Mouse (Mus musculus) left cerebral cortex, postnatal 14 days (tissue): ENCODE measurements around the gene Me3. TPM values are rescaled to one million over a fixed set of nuclear protein-coding genes. Genes with fewer than 3 reads are reported as not detected.
"Not testable (repeated sequence)": the region's sequence is repeated elsewhere in the genome, so short reads cannot be mapped to it uniquely, and the experiment has no call there.

Source experiments
- DNase-seq, 2 experiments: peaks; one replicate each; pipeline ENCODE4 v3.0.0; 2021 to 2022; ENCODE audit warnings: low spot score in 2 of 2, mixed read lengths in 1 of 2
- intact Hi-C: fragments of 180-260 bp; cut with DNase I; formaldehyde crosslinking; loops from one replicate; pipeline ENCODE4 v1.15.1; 2025
- total RNA-seq, 2 experiments: library from RNA; stranded (reverse); gene quantifications; 2 replicates each; pipeline ENCODE4 v1.2.3; 2021

The Me3 gene
- total RNA-seq, 2 experiments from 2014 or later, result 80.8 to 94.6 TPM

DNA sequence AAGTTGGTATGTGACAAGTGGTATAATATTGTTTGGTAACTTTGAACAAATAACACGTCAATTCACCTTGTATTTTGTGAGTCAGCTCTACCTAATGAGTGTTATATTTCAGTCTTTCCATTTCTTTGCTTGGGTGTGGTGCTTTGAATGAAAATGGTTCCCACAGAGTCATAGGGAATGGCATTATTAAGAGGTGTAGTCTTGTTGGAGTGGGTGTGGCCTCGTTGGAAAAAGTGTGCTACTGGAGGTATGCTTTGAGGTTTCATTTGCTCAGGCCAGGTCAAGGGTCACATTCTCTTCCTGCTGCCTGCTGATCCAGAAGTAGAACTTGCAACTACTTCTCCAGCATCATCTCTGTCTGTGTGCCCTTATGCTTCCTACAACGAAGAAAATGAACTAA is 84.0 kb downstream of the Me3 start:
- intact Hi-C loops, result no loop called here

DNA sequence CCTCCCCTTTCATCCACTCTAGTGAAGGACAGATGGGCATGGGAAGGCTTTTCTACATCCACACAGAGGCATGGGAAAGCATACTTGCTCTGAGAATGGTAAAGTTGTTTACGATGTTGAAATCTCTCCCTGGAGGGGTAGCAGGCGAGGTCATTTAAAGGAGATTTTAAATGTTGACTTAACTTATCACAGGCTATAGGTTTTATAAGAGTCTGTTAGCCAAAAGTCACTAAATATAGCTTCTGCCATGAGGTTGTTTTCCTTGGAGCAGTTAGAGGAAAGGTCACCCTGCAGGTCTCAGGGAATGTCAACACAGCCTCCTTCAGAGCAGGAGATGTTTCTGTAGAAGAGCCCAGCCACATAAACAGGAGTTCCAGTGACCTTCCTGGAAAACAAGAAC is 85.3 kb downstream of the Me3 start:
- DNase-seq, result no peak
- intact Hi-C loops, result no loop called here

More for the DNA sequence above, 84.0 kb downstream of the Me3 start:
- DNase-seq, result no peak

DNA sequence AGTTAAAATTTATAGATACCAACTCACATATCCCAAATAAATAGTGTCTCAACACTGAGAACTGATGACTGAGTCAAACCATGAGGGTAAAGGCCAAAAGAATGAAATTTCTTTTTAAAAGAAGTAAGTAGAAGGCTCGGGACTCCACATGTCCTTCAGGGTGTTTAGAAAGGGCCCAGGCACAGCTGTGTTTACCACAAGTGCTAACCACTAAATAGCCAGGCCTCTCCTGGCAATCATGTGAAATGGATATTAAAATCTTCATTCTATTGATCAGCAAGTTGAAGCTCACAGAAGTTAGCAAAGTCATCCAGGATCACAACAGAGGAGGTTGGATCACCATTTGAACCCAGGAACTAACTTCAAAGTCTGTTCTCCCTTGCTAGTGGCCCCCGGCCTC is 86.1 kb downstream of the Me3 start:
- no peak for DNase-seq
- intact Hi-C loops, result no loop called here

DNA sequence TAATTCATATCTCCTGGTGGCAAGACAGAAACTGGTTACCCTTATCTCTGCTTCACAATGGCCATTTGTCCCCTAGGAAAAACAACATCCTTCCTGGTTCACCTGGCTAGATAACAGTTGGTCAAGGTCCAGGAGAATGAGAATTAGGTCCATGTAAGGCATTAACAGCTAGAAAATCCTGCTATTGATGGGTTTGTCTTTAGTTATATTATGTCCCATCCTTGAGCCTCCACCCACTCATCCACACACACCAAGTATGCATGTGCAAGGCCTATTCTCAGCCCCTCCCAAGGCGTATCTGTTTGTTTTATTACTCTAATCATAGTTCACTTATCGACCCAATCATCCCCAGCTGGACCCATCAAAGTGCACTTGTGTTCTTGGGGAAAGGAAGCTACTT is 88.1 kb downstream of the Me3 start:
- DNase-seq, result no peak
- intact Hi-C loops, result no loop called here

DNA sequence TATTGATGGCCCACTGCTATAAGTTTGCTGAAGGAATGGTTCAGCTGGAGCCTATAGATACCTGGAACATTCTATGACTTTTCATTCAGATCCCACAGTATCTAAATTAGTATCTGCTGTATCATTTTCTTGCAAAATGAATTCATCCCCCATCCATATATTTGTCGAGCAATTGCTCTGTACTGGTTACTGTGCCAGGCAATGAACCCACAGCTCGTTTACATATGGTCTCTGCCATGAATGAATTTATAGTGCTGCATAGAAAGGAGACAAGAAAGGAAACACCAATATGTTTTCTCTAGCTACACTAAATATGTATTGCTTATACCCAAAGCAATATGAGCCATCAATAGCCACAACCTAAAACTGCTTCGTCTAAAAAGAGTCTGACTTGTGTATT is 94.5 kb downstream of the Me3 start:
- DNase-seq, result no peak
- intact Hi-C loops, result no loop called here

DNA sequence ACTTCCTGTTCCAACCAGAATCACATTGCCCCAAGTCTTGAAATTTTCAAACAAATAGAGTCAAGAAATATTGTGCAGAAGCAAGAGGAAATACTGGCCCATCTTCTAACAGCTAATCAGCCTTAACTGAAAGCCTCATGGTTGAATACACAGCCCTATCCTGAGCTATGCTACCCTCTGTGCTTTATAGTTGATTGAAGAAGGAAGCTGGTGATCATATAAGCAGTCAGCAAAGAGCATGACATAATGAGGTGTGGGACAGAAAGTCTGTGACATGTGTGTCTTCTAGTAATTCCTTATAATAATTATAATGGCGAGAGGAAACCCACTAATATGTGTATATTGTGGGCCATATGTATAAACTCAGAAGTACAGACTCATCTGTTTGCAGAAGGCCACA is 95.4 kb downstream of the Me3 start:
- intact Hi-C loops, result no loop called here
- DNase-seq, result no peak

DNA sequence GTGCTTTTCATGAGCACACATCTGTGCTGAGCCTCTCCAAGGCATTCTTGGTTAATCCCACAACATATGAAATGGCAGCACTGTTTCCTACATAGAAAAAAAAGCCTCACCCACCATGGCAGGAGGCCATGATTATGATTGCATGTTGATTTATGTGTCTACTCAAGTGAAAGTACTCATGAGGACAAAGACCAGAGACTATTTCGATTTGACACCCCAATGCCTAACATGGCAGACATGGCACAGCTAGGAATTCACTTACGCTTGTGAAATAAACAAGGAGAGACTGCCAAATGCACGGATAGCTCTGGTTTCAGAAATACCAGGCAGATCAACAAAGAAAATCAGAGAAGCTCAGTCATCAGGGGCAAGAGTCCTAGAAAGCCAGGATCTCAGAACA is 96.2 kb downstream of the Me3 start:
- intact Hi-C loops, result no loop called here
- DNase-seq, result no peak

DNA sequence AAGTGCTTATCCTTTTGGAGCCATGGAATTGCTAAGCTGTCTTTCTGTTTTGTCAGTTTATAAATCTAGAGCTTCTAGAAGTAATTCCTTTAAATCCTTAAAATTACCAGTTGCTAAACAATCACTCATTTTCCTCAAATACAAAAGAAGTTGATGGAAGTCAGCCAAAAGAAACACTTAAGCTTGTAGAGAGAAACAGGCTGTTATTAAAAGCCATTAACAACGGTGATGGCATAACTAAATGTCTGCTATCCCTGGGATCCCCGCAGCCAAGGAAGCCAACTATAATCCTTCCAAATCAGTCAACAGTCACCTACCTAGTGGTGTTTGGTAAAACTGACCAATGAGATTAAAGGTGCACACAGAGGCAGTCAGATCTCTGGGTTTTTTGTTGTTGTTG is 98.3 kb downstream of the Me3 start:
- intact Hi-C loops, result no loop called here
- DNase-seq, result no peak

DNA sequence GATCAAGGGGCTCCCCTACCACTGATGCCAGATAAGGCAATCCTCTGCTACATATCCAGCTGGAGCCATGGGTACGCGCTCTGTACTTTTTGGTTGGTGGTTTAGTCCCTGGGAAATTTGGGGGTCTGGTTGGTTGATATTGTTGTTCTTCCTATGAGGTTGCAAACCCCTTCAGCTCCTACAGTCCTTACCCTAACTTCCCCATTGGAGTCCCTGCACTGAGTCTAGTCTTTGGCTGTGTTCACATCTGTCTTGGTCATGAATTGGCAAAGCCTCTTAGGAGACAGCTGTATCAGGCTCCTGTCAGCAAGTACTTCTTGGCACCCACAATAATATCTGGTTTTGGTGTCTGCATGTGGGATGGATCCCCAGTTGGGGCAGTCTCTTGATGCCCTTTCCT is 98.9 kb downstream of the Me3 start:
- DNase-seq, intact Hi-C loops: not testable (repeated sequence)

DNA sequence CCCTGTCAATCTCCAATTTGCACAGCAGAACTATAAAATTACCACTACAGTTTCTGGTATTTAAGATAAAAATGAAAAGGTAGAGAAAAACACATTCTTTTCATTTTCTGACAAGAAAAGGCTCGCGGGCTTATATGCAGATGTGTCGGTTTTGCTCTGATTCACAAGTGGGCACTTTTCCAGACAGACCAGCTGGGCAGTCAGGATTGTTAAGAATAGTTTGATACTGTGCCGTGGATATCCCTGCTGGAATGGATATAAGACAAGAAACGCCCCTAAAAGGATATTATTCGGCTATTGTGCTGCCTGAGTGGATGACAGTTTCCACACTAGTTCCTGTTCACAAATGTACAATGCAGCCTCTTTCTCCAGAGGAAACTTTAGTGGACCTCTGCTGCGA is 116.2 kb downstream of the Me3 start:
- DNase-seq, result no peak
- intact Hi-C loops, result no loop called here

DNA sequence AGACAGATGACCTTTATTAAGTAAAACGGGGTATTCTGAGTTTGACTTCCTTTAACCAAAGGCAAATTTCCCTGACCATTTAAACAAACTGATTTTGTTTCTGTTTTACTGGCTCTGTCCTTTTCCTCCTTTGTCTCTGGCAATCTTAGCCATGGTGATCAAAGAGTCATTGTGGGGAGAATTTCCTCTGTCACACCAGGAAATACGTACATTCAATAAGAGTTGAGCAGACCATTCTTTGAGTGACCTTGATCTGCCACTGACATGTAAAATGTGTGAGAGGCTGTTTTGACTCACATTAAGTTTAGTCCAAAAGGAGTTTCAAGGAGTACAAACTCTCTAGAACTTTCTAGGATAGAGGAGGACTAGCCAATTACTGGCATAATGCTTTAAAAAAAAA is 117.0 kb downstream of the Me3 start:
- DNase-seq, result no peak
- intact Hi-C loops, result no loop called here

DNA sequence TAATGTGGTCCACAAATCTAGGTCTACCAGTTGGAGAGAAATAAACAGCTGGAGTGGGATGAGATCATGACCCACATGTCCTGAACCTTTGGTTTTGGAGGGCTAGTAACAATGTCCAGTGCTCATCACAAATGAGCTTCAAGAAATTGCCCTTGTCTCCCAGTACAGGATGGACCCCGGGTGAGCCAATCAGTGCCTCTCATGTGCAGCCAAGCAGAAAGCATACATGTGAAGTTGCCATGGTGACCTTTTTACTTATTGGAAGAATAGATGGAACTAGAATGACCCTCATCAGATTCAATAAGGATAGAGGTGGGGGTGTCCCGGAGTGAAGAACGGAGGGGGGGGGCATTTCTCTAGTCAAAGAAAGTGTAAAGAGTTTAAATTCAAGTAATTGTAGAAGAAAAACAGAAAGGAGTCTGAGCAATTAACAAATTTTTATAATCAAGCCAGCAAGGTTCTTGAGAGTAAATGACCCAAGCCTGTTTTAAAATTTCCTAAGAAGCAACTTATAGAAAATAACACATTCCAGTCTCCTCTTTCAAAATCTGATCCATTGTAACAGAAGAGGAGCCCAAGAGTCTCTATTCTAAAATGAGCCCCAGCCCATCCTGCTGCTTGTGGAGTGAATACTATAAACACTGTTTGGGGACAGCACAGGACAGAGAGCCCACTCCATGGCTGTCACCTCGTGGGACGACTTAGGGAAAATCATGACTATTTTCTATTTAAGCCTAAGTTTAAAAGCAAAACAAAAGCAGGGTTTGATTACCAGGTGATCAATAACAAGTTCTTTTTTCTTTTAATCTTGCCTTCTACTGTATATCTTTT is 134.7 kb downstream of the Me3 start:
- DNase-seq, result no peak
- intact Hi-C loops, result no loop called here

DNA sequence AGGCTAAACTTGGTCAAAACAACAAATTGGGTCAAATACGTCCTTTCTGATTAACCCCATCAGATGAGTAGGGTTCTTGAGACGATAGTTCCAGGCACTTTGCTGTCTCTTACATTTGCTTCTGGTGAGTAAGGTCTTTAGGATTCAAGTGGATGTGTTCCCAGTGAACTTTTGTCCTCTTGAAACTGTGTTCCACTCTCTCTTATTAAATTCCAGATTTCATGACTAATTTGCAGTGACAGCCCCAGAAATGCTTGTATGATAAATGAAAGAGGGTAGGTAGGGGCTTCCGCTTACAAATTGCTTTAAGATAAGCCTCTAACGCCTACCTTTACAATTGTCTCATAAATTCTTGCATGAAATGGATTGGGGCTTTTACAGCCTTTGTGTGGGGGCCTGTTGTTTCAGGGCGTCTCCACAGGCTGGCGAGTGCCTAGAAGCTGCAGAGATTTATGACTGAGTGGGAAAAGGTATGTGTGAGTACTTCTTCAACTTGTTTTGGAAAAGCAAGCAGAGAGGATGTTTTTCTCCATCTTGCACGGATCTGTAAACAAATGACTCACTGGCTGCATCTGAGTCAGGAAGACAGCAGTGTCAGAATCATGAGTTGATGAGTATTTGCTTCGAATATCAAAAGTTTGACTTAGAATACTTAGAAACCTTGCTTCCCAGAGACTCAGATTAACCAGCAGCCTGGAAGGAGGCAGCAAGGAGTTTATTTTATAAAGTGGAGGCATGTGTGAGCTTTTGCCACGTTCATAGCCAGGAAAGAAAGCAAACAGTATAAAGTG is 137.1 kb downstream of the Me3 start:
- intact Hi-C loops, result no loop called here
- no peak for DNase-seq

DNA sequence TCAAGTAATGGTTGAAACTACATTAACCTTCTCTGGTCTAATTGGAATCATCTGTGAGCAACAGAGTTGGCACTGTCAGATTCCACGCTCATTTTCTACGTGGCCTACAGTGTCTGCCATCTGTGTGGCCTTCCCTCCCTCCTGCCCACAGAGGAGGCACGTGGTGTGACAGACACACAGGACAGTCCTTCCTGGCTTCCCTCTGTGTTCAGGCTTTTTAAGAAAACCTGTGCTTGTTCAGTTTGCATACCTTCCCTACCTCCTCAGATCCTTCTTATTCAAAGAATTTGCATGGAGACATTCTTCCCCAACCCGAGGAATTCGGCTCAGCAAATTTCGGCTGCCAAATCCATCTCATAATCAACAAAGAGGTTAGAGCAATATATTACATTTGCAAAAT is 137.8 kb downstream of the Me3 start:
- DNase-seq, result no peak
- intact Hi-C loops, result no loop called here

DNA sequence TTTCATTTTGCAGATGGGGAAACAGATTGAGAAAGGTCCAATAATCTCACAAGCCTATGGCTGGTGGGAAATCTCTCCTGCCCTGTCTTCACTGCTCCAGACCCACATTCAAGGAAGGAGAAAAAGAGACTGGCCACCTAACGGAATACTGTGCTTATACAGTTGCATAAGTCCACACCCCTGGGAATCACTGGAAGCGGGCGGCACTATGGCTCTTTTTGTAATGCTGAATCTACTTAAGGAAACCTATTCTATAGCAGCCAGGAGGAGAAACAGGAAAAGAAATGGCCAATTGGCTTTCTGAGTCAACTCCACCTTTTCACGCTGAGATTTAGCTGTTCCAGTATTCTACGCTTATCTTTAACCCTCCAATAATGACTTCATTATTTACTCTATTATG is 140.7 kb downstream of the Me3 start:
- no peak for DNase-seq
- intact Hi-C loops, result no loop called here

DNA sequence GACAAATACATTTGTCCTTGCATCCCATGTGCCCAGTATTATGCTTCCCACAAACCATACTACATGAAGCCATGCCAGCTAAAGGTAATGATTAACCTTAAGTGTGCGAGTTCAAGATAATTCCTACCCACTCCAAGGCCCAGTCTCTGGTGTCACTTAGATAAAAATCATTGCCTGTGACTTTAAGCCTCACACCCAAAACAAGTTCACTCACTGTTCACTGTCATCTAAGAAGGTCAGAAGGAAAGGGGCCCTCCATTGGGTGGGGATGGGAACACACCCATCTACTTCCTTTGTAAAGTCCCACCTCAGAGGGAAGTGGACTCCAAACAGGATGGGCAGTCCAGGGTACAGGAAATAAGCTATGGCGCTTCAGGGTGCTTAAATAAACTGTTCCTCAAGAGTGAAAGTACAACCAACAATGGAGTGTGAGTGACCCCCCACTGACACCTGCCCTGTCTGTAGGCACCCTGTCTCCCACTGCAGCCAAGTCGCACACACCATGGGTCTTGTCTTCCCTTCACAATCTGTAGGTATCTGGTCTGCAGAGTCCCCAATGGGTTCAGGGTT is 141.2 kb downstream of the Me3 start:
- intact Hi-C loops, result no loop called here
- DNase-seq, result no peak

DNA sequence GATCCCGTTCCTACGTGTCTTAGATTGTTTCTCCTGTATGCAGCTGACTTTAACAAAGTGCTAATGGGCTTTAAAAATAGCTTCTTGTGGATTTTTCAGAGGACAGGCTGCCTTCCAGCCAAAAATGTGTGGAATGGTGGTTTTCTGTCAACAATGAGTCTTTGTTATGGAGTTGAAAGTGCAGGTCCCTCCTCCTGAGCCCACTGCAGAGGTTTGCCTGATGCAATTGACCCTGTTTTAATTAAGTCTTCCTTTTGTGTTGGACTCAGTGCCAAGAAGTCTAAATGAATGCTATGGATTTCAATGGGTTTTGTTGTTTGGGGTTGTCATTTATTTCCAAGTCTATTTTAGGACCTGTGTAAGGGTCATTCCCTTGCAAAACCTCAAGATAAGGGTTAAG is 141.7 kb downstream of the Me3 start:
- intact Hi-C loops, result no loop called here
- no peak for DNase-seq

DNA sequence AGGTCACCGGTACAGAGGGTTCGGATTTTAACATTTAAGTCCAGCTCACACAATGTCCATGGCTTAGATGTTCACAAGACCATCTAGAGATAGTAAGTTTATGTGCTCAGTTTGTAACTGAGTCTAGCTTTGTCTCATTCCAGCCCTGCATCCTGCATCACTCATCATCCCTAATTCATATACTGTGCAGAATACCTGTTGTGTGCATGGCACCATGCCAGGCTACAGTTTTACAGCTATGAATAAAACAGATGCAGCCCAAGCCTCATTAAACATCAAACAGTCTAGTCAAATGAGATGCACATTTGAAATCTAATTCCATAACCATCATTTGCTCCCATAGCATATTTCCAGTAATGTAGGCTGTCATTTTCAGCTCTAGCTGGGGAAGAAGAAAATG is 143.7 kb downstream of the Me3 start:
- intact Hi-C loops, result no loop called here
- DNase-seq, result no peak

DNA sequence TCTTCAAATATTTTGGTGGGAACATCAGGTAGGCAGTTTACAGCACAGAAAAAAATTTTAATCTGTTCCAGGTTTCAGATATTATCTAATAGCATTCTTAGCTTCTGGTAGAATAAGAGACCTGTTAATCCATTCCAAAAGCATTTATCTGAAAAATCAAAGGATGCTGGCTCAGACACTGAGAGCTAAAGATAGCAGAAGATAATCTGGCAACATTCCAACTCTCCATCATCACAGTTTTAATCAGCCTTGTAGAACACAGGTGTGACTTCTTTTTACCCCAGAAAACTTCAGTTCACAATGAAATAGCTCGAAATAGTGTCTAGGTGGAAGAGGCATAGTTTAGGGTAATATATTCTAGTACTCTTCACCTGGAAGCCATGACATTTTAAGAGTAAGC is 149.2 kb downstream of the Me3 start:
- DNase-seq, result no peak

DNA sequence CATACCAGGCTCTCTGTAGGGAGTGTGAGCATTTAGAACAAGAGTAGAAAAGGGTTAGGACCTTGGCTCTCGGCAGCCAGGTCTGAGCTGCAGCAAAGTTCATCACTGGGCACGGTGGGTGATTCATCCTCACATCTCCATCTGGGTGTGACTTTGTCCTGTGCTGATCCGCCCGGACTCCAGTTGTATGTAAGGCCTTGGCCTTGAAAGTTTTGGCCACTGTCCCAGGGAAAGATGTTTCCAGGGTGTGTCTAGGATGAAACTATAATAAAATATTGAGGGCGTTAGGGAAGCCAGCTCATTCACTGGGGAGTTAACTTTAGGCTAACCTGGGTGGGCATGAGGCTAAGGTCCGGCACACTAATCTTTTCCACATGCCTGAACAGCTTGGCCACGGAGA is 155.5 kb downstream of the Me3 start:
- intact Hi-C loops, result no loop called here
- no peak for DNase-seq

More for the DNA sequence above, 149.2 kb downstream of the Me3 start:
- intact Hi-C loops, result no loop called here

DNA sequence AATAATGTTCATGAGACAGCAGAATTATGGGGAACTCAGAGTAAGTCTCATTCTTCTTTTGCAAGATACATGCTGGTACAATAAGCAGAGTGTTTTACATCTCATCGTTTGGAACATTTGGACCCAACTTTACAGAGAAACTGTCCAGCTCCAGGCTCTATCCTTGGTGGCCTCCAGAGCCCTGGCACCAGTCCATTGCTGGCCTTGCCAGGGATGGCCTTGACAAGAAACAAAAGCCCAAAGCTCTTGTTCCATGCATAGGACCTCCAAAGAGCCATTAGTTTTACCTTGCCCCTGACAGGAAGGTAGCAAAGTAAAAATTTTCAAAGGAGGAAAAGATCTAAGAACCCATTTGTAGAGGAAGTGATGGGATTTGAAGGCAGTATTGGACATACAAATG is 160.4 kb downstream of the Me3 start:
- no peak for DNase-seq
- intact Hi-C loops, result no loop called here
